Mouse (Mus musculus) urinary bladder, postnatal 4 days (tissue): ENCODE results near the gene Sptlc2.
"Not testable (repeated sequence)": the region's sequence is repeated elsewhere in the genome, so short reads cannot be mapped to it uniquely, and the experiment has no call there.

Experiments
- DNase-seq, 2 experiments: peaks; one replicate each; pipeline ENCODE4 v3.0.0; 2021 to 2022; ENCODE audit warnings: low spot score in 2 of 2

The Sptlc2 gene

GRCm38 (mm10) chr12:87279350-87279749 is 108.8 kb downstream of the Sptlc2 start:
- no peak for DNase-seq

- DNase-seq = peak in 1 of 2 experiments; percentile 34
Measured at GRCm38 (mm10) chr12:87278118-87278730, 109.9 kb downstream of the Sptlc2 start.

- not testable (repeated sequence) for DNase-seq
Measured at GRCm38 (mm10) chr12:87277251-87277650, 110.9 kb downstream of the Sptlc2 start.

- no peak for DNase-seq
Measured at GRCm38 (mm10) chr12:87274853-87275831, 113.0 kb downstream of the Sptlc2 start.

GRCm38 (mm10) chr12:87267682-87268081 is 120.5 kb downstream of the Sptlc2 start:
- DNase-seq = no peak

- no peak for DNase-seq
Measured at GRCm38 (mm10) chr12:87266827-87267603, 121.1 kb downstream of the Sptlc2 start.

- peak; percentile 81 to 83 for DNase-seq
Measured at GRCm38 (mm10) chr12:87266108-87266826, 121.9 kb downstream of the Sptlc2 start, which contains the start of the genes Vipas39 and Ahsa1. TSS of gene Vipas39 (minus strand) at chr12:87266256. TSS of gene Ahsa1 (plus strand) at chr12:87266479.

GRCm38 (mm10) chr12:87265444-87265843 is 122.7 kb downstream of the Sptlc2 start:
- no peak for DNase-seq

- no peak for DNase-seq
Measured at GRCm38 (mm10) chr12:87260562-87260961, 127.6 kb downstream of the Sptlc2 start.

GRCm38 (mm10) chr12:87256629-87257028 is 131.5 kb downstream of the Sptlc2 start:
- no peak for DNase-seq
